Mouse (Mus musculus) frontal cortex, postnatal 14 days (tissue): Measurements from ENCODE around the gene Bbs10.

Experiments used
- DNase-seq, 2 experiments: peaks; one replicate each; pipeline ENCODE4 v3.0.0; 2022; ENCODE audit warnings: low spot score in 2 of 2

The Bbs10 gene

DNA sequence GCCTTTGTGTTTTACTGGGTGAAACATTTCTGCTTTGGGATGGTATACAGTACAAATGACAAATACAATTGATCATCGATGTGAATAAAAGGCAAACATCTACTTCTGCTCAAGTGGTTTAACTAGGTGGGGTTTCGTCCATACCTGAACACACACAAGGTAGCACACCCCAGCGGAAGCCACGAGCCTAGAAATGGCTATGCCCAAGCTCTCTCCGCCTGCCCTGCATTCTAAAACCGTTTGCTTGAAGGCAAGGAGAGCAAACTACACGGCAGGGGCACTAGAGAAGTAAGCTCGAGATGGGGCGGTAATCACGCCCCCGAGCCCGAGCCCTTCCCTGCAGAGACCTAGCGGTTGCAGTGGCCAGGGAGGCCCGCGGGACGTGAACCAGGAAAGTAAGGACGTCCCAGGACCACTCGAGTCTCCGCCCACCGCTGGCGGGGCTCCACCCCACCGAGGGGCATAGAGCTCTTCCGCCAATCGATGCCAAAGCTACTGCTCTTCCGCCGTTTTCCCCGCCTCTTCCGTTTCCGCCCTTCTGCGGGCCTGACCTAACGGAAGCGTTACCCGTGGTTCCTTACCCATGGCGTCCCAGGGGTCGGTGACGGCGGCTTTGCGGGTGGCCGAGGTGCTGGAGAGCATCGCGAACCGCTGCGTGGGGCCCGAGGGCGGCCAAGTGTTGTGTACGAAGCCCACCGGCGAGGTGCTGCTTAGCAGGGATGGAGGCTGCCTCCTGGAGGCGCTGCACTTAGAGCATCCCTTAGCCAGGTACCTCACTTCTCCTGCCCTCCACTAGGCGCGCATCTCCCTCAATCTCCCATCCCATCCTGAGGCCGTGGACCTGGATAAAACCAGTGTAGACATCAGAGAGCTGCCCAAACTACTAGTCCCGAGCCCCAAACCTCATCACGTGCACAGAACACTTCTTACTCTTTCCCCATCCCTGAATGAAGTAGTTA is at the start of gene Bbs10:
Bbs10 (plus strand) TSS at position 540 of the 959 bp plus-strand sequence.
- DNase-seq = peak; percentile 87 to 92

DNA sequence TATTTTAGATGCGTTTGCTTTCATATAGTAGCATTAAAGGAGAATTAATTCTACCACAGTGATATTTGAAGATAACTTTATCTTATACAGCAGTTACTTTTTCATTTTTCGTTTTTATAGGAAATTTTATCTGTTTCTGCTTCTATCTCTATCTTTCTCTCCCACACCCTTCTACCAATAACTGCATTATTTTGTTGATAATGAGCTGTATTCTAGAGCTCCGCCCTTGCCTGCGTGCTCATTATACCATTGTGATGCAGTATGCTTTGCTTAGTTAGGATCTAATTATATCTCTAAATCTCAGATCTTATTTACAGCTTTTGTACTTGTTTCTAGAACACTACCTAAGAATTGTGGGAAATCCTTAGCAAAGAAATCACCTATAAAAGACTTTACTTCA is 48.3 kb upstream of the Bbs10 start:
- DNase-seq = no peak

DNA sequence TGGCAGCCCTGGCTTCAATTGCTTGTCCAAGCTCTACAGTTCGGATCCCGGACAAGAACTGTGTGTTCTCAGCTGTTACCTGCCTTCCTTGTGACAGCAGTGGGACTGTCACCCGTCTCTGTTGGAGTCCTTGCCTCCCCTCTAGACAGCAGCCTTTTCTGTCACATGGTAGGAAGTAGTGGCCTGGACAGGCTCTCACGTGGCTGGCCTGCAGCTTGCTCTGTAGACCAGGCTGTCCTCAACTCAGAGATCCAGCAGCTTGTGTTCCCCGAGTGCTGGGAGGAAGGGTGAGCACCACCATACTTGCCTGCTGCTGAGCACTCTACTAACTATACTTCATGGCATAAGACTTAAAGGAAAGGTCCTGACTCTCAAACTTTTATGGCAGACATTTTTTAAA is 46.8 kb upstream of the Bbs10 start:
- no peak for DNase-seq

DNA sequence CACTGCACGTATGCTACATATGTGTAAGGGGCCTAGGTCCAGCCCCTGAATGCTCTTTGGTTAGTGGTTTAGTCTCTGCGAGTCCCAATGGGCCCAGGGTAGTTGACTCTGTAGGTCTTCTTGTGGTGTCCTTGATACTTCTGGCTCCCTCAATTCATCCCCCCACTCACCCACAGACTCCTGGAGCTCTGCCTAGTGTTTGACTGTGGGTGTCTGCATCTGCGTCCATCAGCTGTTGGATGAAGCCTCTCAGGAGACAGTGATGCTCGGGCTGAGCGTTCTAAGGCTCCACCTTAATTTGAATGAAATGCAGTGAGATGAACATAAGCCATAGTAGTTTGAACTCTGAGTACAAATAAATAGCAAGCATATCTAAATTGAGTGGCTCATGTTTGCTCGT is 43.3 kb upstream of the Bbs10 start:
- no peak for DNase-seq

DNA sequence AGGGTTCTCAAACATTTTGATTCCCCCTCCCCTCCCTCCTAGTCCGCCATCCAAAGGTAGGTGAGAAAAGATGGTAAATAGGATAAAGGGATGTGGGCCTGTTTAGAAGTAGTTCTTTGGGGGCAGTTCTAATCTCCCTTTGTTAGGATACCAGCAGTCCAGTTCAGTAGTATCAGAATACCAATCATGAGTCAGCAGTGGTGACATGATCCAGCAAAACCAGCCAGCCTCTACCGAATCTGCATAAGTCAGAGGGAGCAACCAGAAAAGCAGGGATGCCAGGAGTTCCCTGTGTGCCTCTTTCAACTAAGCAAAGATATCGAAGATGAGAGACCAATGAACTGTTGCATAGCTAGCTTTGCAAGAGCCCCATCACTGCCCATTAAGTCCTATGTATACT is 42.3 kb upstream of the Bbs10 start:
- no peak for DNase-seq

DNA sequence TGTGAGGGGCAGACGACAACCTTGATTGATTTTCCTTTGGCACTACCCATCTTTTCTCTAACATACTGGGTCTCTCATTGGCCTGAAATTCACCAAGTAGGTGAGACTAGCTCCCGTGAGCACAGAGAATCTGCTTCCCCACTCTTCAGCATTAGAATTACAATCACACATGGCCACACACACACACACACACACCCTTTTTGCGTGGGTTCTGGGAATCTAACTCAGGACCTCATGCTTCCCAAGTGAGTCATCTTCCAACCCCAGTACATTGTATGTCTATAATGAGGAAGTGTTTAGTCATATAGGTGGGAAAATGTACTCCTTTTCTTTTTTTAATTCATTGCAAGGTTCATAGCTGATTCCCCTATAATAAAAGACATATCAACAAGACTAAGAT is 41.1 kb upstream of the Bbs10 start:
- DNase-seq = no peak

DNA sequence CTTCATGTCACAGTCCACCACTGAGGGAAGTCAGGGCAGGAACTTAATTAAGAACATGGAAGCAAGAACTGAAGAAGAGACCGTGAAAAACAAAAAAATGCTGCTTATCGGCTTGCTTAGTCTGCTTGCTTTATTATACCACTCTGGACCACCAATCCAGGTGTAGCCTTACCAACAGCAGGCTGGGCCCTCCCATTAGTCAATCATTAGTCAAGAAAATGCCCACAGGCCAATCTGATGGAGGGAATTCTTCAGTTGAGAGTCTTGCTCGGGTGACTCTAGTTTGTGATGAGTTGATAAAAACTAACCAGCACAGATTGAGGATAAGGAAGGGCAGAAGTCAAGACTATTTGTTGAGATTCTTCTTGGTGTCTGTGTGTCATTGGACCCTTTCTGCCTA is 40.2 kb upstream of the Bbs10 start:
- DNase-seq = no peak

DNA sequence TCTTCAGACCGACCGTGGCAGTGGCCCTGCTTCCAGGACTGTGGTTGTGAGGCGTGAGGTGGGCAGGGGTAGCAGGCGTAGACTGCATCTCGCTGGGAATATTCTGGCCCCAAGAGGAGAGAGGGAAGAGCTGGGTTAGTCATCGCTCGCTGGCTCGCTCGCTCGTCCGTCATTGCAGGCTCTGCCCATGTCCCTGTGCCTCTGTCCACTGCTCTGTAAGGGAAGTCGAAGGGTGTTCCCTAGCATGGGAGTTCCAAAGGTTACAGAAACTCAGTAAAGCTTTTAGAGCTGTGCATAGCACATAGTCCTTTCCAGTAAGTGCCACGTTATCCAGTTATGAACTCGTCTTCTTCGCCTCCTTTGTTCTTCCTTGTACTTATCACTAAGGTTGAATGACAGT is 26.8 kb upstream of the Bbs10 start:
- no peak for DNase-seq

DNA sequence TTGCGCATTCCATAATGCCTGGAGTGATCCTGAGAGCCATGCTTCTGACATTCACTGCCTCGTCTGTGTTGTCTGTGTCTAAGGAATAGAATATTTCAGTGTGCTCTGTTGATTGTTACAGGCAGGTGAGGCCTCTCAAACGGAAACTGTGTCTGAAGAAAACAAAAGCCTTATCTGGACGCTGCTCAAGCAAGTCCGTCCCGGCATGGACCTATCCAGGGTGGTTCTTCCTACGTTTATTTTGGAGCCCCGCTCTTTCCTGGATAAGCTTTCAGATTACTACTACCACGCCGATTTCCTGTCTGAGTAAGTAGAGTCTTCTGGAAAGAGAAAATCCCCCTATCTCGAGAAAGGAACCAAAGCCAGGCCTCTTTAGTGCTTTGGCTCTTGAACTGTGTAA is 25.6 kb upstream of the Bbs10 start:
- no peak for DNase-seq

DNA sequence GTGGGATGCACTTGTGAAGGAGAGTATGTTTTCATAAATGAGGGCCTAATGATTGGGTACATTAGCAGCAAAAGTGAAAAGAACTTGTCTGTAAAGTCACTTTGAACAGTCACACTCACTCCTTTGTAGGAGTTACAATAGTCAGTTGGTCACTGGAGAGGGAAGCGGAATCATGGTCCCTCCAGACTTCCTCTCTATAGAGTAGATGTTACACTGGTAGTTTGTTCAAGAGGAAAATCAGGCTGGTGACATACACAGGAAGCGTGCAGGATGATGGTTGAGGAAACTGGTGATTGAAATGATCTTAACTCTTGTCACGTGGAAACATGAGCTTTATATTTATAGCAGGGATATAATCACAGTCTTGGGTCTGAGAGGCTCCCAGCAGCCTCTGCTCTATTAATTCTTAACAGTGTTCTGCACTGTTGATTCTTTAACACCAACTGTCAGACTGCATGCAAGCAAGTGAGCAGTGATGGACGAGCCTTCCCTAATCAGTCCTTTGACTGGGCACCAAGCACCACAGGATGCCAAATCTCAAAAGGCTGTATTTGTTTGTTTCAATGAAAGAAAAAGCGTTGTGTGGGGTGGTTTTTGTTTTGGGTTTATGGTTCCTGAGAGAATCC is 24.9 kb upstream of the Bbs10 start:
- DNase-seq = no peak

DNA sequence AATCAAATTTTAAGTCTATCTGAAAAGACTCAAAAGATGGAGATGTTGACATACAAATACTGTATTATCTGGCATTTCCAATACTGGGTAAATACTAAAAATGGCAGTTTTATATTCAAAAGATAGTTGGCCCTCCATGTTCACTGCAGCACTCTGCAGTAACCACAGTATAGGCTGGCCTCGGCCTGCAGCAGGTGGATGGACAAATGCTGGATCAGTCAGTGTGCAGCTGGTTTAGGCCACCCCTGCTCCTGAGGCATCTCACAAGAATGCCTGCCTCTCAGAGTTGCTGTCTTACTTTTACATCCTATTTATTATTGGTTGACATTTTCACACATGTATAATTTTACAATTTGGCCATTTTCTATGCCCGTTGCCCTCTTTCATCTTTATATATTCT is 22.7 kb upstream of the Bbs10 start:
- no peak for DNase-seq

DNA sequence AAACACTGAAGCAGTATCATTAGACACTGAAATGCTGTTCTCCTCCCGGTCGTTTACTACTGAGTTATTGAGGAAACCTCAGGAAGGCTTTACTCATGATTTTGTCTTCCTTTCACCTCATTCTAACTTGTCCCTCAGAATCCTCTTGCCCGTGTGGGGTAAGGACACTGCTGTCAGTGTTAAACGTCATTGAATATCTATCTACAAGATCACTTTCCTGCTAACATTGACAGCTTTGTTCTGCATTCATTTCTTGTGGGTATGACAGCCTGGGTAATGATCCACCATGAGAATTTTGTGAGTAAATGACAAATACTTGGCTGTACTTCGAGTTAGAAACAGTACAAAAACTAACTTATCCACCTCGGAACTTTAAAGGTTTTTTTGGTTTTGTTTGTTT is 848 bp upstream of the Bbs10 start:
- DNase-seq = no peak

DNA sequence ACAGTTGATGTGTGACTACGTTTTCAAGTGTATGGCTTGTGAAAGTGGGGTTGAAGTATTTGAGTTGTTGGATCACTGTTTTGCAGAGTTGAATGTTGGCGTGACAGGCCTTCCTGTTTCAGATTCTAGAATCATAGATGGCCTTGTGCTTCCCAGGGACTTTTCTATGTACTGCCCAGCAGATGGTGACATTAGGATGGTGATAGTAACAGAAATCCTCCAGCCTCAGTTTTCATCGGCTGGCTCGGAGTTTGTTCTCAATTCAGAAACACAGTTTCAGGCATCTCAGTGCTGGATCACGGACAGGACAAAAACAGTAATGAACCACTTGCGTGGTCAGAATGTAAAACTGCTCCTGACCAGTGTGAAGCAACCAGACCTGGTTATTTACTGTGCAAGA is 1.1 kb downstream of the Bbs10 start:
- peak in 1 of 2 experiments; percentile 17 for DNase-seq

DNA sequence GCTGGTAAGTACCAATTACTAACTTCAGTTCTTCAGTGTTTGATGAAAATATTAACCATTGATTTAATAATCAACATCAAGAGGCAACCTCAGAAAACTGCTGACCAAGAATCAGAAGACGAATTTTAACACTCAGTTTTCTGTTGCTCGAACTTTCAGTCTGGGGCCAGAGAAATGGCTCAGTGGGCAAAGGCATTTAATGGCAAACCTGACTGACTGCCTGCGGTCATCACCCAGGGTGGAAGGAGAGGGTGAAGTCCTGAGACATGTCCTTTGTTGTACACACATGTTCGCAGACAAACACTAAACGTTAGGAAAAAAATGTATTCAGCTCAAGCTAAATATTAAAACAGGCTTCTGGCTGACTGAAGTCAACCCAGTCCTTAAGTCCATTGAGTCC is 2.6 kb downstream of the Bbs10 start:
- no peak for DNase-seq

DNA sequence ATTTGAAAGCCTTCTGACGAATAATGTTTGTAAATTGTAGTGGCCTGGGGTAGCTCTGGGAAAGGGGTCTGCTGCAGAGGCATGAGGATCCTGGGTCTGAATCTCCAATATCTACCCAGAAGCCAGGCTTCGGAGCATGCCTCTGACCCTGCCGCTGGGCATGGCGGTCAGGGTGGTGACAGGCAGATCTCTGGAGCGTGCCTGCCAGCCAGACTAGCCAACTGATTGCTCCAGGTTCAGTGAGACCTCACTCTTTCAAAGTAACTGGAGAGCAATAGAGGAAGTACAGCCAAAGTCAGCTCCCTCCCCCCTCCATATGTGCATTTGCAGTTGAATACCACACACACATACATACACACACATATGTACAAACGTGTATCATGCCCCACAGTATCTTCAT is 4.0 kb downstream of the Bbs10 start:
- DNase-seq = no peak

DNA sequence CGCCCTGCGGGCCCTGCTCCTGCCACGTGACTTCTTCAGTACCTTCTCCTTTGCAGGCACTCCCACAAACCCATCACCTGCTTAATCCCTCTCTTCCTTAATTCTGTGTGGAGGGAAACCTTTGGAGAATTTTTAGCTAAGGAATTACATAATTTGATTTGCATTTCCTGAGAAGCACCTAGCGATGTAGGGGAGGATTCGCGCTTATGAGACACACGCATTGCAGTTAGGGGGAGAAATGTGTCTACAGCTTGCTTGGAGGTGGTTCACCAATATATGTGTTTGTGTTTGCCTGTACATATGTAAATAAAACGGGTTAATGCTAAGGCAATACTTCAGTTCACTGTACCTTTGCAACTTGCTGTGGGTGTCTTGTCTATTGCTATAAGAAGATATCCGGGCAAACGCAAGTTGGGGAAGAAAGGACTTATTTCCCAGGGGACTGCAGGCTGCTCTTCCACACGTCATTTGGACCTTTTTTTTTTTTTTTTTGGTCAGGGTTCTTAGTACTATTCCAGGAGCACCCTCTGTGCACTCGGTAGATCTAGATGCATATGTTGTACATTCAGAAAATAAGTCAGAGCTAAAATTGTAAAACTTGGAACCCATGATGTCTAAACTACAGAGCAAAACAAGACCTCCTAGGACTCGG is 10.5 kb downstream of the Bbs10 start:
- DNase-seq = no peak

DNA sequence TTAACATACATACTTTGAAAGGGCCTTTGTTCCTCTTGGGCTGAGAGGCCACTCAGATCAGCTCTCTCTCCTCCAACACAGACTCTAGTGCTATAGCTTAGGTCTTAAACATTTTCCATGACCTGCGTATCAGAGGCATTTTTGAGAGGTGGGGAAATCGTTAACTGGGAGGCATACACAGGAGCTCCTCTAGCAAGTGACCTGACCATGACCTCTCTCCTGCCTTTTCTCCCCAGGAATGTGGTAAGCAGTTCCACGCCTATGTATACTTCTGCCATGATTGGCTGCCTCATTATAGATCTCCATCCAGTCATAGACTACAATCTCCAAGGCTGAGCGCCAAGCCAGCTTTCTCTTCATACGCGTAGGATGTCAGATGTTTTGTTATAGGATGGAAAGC is 14.8 kb downstream of the Bbs10 start:
- DNase-seq = no peak

DNA sequence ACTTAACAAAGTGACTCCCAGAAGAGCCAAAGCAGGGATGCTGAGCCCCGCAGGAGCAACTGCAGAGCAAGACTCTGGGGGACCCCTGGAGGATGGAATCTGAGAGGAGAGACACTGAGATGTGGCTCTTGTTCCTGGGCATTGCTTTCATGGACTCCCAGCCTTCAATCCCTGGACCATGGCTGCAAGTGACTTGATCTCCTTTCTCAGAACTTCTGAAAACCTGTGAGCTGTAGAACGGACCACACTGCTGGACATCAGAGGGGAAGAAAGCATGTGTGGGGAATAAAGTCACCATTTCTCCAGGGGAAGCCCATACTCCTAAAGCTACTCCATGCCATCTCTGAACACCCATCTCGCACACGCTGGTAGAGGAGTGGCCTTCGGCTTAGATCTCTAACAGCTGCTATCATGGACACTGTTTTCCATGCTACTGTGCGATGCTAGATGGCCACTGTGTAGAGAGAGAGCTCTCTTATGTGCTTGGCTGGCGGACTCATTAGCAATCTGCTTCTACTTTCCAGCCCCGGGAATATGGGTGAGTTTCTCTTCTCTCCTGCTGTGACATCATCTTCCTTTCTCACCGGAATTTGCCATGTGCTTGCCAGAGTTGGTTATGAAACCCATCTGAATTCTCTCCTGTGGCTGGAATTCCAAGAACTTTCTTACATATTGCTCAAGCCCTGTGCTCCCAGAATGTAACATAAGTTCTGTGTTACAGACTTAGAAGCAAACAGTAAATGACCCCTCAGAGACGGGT is 16.3 kb downstream of the Bbs10 start:
- DNase-seq = no peak

DNA sequence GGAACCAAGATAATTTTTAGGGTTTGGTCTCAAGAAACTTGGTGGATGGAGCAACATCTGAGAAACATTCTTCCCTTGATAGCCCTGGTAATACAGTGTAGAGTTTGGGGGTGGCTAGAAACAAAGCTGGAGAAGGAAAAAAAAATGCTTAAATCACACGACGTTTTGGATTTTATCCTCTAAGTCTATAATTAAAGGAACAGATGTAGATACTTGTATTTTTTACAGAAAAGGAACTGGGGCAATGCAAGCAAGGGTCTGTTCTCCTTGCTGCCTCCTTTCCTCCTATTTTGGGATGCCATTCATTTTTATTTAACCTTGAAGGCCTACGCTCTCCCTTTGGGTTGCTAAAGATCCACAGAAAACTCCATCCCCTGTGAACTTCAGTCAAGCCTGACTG is 17.5 kb downstream of the Bbs10 start:
- DNase-seq = no peak

DNA sequence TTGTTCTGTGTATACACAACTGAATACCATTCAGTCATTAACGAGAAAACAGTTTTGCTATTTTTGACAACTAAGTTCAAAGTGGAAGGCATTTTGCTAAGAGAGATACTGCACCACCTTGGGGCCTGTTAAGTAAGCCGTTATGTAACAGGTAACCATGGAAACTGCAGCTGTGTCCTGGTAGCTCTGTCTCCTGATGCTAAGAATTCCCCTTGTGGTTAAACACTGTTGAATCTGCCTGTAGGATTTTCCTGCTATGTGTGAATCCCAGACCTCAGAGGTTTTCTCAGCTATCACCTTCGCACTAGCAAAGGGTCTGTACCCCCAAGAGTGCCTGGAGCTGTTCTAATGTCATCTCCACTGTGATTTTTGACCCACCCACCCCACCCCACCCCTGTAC is 19.5 kb downstream of the Bbs10 start:
- DNase-seq = no peak

DNA sequence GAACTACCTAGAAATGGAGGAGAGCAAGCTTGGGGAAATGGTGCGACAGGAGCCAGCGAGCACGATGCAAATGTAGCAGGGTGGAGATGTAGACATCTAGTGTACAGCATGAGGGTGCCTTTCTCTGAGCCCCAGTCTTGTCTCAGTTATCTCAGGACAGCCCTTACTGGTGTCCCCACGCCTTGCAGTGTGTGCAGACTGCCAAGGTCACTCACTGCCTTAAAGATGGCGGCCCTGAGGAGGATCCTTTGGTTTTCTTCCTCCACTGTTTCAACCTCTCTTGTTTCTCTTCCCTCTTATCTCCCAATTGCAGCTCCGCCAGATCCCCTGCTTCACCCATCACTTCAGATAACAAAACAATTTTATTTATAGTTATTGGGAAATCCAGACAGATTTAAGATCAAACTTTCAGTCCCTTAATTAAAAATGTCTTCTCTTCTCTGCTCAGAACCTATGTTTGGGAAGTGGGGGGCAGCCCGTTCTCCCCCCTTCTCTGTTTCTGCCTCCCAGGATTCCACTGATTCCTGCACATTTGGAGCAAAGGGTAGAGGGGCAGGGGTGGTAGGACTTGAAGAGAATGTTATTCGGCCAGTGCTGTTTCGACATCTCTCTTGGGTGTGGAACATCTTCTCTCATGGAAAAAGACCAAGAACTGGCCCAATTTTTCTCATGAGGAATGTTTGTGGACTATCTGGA is 20.5 kb downstream of the Bbs10 start:
- no peak for DNase-seq

DNA sequence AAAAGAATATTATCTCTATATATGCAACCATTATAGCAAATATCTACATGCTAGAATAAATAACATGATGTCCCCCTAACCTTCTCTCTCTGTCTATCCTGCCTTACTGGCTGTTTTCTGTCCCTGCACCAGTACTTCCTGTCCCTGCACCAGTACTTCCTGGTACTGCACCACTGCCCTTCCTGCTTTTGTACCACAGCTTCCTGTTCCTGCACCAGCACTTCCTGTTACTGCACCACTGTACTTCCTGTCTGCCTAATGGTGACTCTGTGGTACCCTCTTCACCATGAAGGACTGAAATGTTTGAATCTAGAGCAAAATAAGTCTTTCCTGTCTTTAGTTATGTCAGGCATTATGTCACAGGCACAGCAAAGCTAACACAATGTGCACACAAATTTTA is 22.1 kb downstream of the Bbs10 start:
- no peak for DNase-seq
